Mouse (Mus musculus) liver, postnatal 0 days (tissue): ENCODE measurements around the gene Gadd45gip1. TPM values are rescaled to one million over a fixed set of nuclear protein-coding genes. Genes with fewer than 3 reads are reported as not detected.

Experiments
- ATAC-seq: fragments of 200-750 bp; cut with Nextera tagmentation; 2 replicates; pipeline ENCODE4 v1.8.0; 2017; ENCODE audit warnings: mild to moderate bottlenecking, moderate library complexity
- DNase-seq: peaks from one replicate; pipeline ENCODE4 v3.0.0-alpha.2; 2016
- H3K27ac ChIP-seq: fragments of 300-500 bp; sonication (generic); 2 replicates; pipeline ENCODE4 v1.5.1; 2014; ENCODE audit warnings: antibody characterized with exemption, moderate library complexity, mild to moderate bottlenecking, low read depth
- H3K27me3 ChIP-seq: fragments of 300-500 bp; sonication (generic); 2 replicates; pipeline ENCODE4 v1.6.1; 2014; ENCODE audit warnings: low read length, control low read depth, mixed read lengths; ENCODE audit not compliant: insufficient read depth
- H3K36me3 ChIP-seq: fragments of 300-500 bp; sonication (generic); replicated peaks from 2 replicates; pipeline ENCODE4 v1.6.1; 2014; ENCODE audit warnings: mild to moderate bottlenecking, control low read depth, low read length, moderate library complexity, mixed read lengths; ENCODE audit not compliant: insufficient read depth
- H3K4me1 ChIP-seq: fragments of 300-500 bp; sonication (generic); 2 replicates; pipeline ENCODE4 v1.6.1; 2014; ENCODE audit warnings: antibody characterized with exemption, mild to moderate bottlenecking, control low read depth; ENCODE audit not compliant: insufficient read depth
- H3K4me2 ChIP-seq: fragments of 300-500 bp; sonication (generic); 2 replicates; pipeline ENCODE4 v1.6.1; 2014; ENCODE audit warnings: low read depth, mild to moderate bottlenecking, low read length, moderate library complexity, mixed read lengths
- H3K4me3 ChIP-seq: fragments of 300-500 bp; sonication (generic); 2 replicates; pipeline ENCODE4 v1.5.1; 2014; ENCODE audit warnings: low read depth, low read length
- H3K9ac ChIP-seq: fragments of 300-500 bp; sonication (generic); replicated peaks from 2 replicates; pipeline ENCODE4 v1.6.1; 2014; ENCODE audit warnings: mild to moderate bottlenecking, moderate library complexity
- H3K9me3 ChIP-seq: fragments of 300-500 bp; sonication (generic); 2 replicates; pipeline ENCODE4 v1.6.1; 2016; ENCODE audit warnings: mild to moderate bottlenecking, control low read depth, low read length, mixed read lengths
- CTCF ChIP-seq: sonication (generic); IDR thresholded peaks from 2 replicates; pipeline ENCODE4 v1.5.1; 2016; ENCODE audit warnings: antibody characterized with exemption, low read depth
- EP300 ChIP-seq: IDR thresholded peaks from 2 replicates; pipeline ENCODE4 v1.6.1; 2016; ENCODE audit warnings: antibody characterized with exemption, low read depth, mild to moderate bottlenecking
- WGBS: fragments of 180-500 bp; shearing (Covaris S2); extraction: QIAGEN DNeasy Blood & Tissue Kit; methylation state at CpG from one replicate; pipeline ENCODE4 v1.1.7; 2014; ENCODE audit not compliant: insufficient replicate concordance; 5-methylcytosine and 5-hydroxymethylcytosine counted together
- polyA plus RNA-seq: library from polyadenylated mRNA; unstranded; fragments of >200 nt; fragmentation: Nextera tagmentation; extraction: Ambion mirVana; gene quantifications from 2 replicates; pipeline ENCODE4 v1.2.1, GENCODE M21; 2015

Gadd45gip1 gene
- polyA plus RNA-seq, 1 experiment from 2014 or later, result 31.9 TPM

DNA sequence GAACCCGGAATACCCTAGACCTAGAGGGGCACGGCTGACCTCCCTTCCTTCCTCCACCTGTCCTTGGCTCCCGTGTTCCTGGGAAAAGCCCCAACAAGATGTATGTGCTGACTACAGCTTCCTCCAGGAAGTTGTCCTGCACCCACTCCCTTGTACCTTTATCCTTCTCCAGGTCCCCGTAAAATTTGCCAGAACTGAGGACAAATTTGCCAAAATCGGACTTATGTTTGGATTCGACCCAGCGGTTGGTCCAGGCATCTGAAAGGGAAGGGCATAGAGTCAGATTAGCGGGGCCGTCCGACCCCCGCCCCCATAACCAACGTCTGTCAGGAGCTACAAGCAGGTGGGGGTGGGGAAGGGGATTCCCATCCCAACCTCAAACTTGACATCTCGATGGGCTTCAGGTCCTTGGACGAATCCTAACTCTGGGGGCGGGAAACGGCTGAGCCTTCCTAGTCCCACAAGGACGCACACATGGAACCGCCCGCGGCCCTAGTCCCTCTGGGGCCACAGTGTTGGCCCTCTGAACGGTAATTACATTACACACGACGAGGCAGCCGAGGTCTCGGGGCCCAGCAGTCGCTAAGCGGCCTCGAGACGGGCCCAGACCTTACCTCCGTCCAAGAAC, 14.9 kb downstream of the Gadd45gip1 start:
- Histone ChIP-seq H3K36me3 (peaks cover 41% of the 10 kb centered on the region), H3K27ac (peak overlapping the region; percentile 85), H3K9ac (peak overlapping the region; percentile 80), H3K4me3 (peak overlapping the region; percentile 71), H3K4me2 (peak overlapping the region; percentile 88), H3K4me1 (peaks cover 31% of the 10 kb centered on the region), H3K9me3 (no peaks in the 10 kb centered on the region), H3K27me3 (no peaks in the 10 kb centered on the region)
- under 1% methylated on average over 30 of the region's 30 CpGs for WGBS
- TF ChIP-seq CTCF, result no peak
- no peak for TF ChIP-seq EP300
- DNase-seq (no peak), ATAC-seq (peak; percentile 30)

- peak; percentile 99 for ATAC-seq
- peak within 1 kb of the TSS; percentile 88 for H3K4me2 ChIP-seq
- H3K9ac ChIP-seq, result peak within 1 kb of the TSS; percentile 80
- H3K36me3 ChIP-seq, result peaks cover 35% of the 10 kb centered on the region
- peak within 1 kb of the TSS; percentile 71 for H3K4me3 ChIP-seq
- no peaks in the 10 kb centered on the region for H3K9me3 ChIP-seq
- WGBS, result under 1% methylated on average over 55 of the region's 55 CpGs
- peak; percentile 99 for DNase-seq
- peak within 1 kb of the TSS; percentile 90 for H3K27ac ChIP-seq
- H3K4me1 ChIP-seq, result peaks cover 28% of the 10 kb centered on the region
- TF ChIP-seq EP300 (peak; percentile 40; the same call in 1 of the 2 replicates), CTCF (peak; percentile 58)
- no peaks in the 10 kb centered on the region for H3K27me3 ChIP-seq
These were observed 15.6 kb downstream of the Gadd45gip1 start, which contains the start of gene Calr for GRCm38 (mm10) chr8:84846722-84847572. Gene Calr (minus strand): TSS chr8:84846934.

DNA sequence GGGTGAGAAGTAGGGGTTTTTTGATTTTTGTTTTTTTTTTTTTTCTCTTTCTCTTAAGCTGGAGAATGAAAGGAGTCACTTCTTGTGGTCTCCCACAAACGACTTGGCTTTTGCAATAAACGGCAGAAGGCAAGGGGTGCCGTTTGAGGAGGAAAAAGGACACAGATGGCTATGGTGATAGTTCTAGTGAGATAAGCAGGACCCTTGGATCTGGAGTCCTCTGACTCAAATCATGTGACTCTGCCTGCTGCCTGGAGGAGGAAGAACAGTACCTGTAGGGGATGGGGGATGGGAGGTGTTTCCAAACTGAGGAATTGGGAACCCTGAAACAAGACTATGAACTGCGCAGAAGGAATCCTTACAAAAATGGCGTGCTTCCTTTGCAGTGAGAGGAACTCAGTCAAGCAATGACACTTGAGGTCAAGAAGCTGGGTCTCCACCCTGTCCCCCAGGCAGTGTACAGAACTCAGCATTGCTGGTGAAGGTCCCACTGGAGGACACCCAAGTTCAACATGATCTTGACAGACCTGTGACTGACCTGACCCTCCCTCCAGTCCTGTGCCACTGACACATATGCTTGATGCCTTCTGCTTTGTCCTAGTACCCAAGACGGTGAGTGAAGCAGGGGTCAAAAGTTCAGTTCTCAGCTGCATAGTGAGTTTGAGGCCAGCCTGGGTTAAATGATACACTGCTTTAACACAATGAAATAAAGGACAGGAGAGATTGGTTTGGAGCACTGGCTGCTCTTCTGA, 16.5 kb downstream of the Gadd45gip1 start:
- Histone ChIP-seq H3K4me2 (peak overlapping the region; percentile 88), H3K9ac (peak overlapping the region; percentile 62), H3K9me3 (no peaks in the 10 kb centered on the region), H3K4me1 (peaks cover 28% of the 10 kb centered on the region), H3K4me3 (peak overlapping the region; percentile 71), H3K27me3 (no peaks in the 10 kb centered on the region), H3K27ac (peak overlapping the region; percentile 90), H3K36me3 (peaks cover 25% of the 10 kb centered on the region)
- TF ChIP-seq EP300 (peak; percentile 66; the same call in 1 of the 2 replicates), CTCF (no peak)
- no peak for ATAC-seq
- no peak for DNase-seq
- WGBS, result 15% methylated on average over 6 of the region's 6 CpGs

GRCm38 (mm10) chr8:84856434-84856833, 25.1 kb downstream of the Gadd45gip1 start:
- peaks cover 21% of the 10 kb centered on the region for H3K36me3 ChIP-seq
- no peak overlapping the region for H3K27ac ChIP-seq
- H3K9ac ChIP-seq, result no peak overlapping the region
- ATAC-seq, result no peak
- WGBS, result 90% methylated on average over 3 of the region's 3 CpGs
- peak overlapping the region; percentile 89; the same call in 1 of the 2 replicates for H3K4me3 ChIP-seq
- peaks cover 14% of the 10 kb centered on the region for H3K4me1 ChIP-seq
- no peak for DNase-seq
- H3K4me2 ChIP-seq, result peak overlapping the region; percentile 87; the same call in 1 of the 2 replicates
- H3K27me3 ChIP-seq, result no peaks in the 10 kb centered on the region
- TF ChIP-seq CTCF (no peak), EP300 (no peak)
- H3K9me3 ChIP-seq, result no peaks in the 10 kb centered on the region

GRCm38 (mm10) chr8:84856864-84857441, 25.6 kb downstream of the Gadd45gip1 start, which contains the start of gene Farsa:
Gene Farsa (plus strand): TSS chr8:84856989.
- H3K4me2 ChIP-seq, result peak within 1 kb of the TSS; percentile 87
- DNase-seq (peak; percentile 94), ATAC-seq (peak; percentile 96)
- H3K27me3 ChIP-seq, result no peaks in the 10 kb centered on the region
- peak within 1 kb of the TSS; percentile 83 for H3K9ac ChIP-seq
- H3K36me3 ChIP-seq, result peaks cover 26% of the 10 kb centered on the region
- H3K4me1 ChIP-seq, result peaks cover 14% of the 10 kb centered on the region
- TF ChIP-seq EP300 (no peak), CTCF (no peak)
- WGBS, result 1% methylated on average over 39 of the region's 39 CpGs
- peak within 1 kb of the TSS; percentile 92 for H3K27ac ChIP-seq
- H3K4me3 ChIP-seq, result peak within 1 kb of the TSS; percentile 89
- H3K9me3 ChIP-seq, result no peaks in the 10 kb centered on the region
